Mouse (Mus musculus) testis, adult 2 months (tissue): ENCODE measurements at regions not wholly inside any gene's neighbourhood (a gene's known extent, or its start where the extent isn't known, plus 50 kb on each side); places are given as distances from the start of the nearest gene placed in this dataset.
A peak's percentile ranks its signal among the peaks of the same experiment; 100 is the strongest.

Source experiments
- H3K27ac ChIP-seq: fragments of 200-500 bp; 2 replicates; pipeline ENCODE4 v1.5.1; 2012; ENCODE audit warnings: low read depth, low read length; ENCODE audit not compliant: control insufficient read depth, insufficient read depth
- H3K27me3 ChIP-seq: fragments of 200-500 bp; 2 replicates; pipeline ENCODE4 v1.6.1; 2012; ENCODE audit warnings: mild to moderate bottlenecking, low read length, moderate library complexity; ENCODE audit not compliant: control insufficient read depth, insufficient read depth
- H3K36me3 ChIP-seq: fragments of 200-500 bp; 2 replicates; pipeline ENCODE4 v1.6.1; 2012; ENCODE audit warnings: mild to moderate bottlenecking, low read length; ENCODE audit not compliant: control insufficient read depth, insufficient read depth
- H3K4me1 ChIP-seq: fragments of 200-500 bp; 2 replicates; pipeline ENCODE4 v1.6.1; 2012; ENCODE audit warnings: low read length; ENCODE audit not compliant: control insufficient read depth, insufficient read depth
- H3K4me3 ChIP-seq: fragments of 200-500 bp; 2 replicates; pipeline ENCODE4 v1.5.1; 2012; ENCODE audit warnings: low read depth, mild to moderate bottlenecking, low read length, moderate library complexity, mixed read lengths; ENCODE audit not compliant: control insufficient read depth
- CTCF ChIP-seq: fragments of 200-500 bp; IDR thresholded peaks from 2 replicates; pipeline ENCODE4 v1.5.1; 2012; ENCODE audit warnings: low read depth, mild to moderate bottlenecking, inconsistent platforms, low read length, moderate library complexity; ENCODE audit not compliant: control insufficient read depth, insufficient read depth, insufficient replicate concordance
- POLR2A ChIP-seq: fragments of 200-500 bp; IDR thresholded peaks from 2 replicates; pipeline ENCODE4 v1.6.1; 2012; ENCODE audit warnings: low read depth, mild to moderate bottlenecking, inconsistent platforms, low read length, moderate library complexity; ENCODE audit not compliant: control insufficient read depth

- no peaks in the 10 kb centered on the region for H3K36me3 ChIP-seq
- no peaks in the 10 kb centered on the region for H3K27me3 ChIP-seq
- H3K27ac ChIP-seq = no peak overlapping the region
- H3K4me1 ChIP-seq = no peaks in the 10 kb centered on the region; the same call in 1 of the 2 replicates
- TF ChIP-seq POLR2A = no peak
- TF ChIP-seq CTCF = no peak
- H3K4me3 ChIP-seq = no peak overlapping the region
Observed at GRCm38 (mm10) chr19:21942286-21942685, 164.1 kb downstream of the Cemip2 start.

- no peak overlapping the region for H3K27ac ChIP-seq
- no peaks in the 10 kb centered on the region for H3K27me3 ChIP-seq
- no peak overlapping the region for H3K4me3 ChIP-seq
- H3K4me1 ChIP-seq = no peaks in the 10 kb centered on the region
- no peaks in the 10 kb centered on the region for H3K36me3 ChIP-seq
- TF ChIP-seq CTCF = peak; percentile 26; the same call in 1 of the 2 replicates
- TF ChIP-seq POLR2A = no peak
Observed at GRCm38 (mm10) chr19:21943407-21943806, 165.3 kb downstream of the Cemip2 start.

- TF ChIP-seq CTCF (no peak), POLR2A (no peak)
- no peaks in the 10 kb centered on the region for H3K36me3 ChIP-seq
- no peaks in the 10 kb centered on the region for H3K27me3 ChIP-seq
- no peaks in the 10 kb centered on the region for H3K4me1 ChIP-seq
- H3K27ac ChIP-seq = no peak overlapping the region
- no peak overlapping the region for H3K4me3 ChIP-seq
Observed at GRCm38 (mm10) chr19:21946262-21946922, 168.2 kb downstream of the Cemip2 start.

GRCm38 (mm10) chr19:21948030-21948429 lies 169.9 kb downstream of the Cemip2 start:
- no peak for TF ChIP-seq POLR2A
- no peak for TF ChIP-seq CTCF
- no peak overlapping the region for H3K27ac ChIP-seq
- H3K4me1 ChIP-seq = no peaks in the 10 kb centered on the region

GRCm38 (mm10) chr19:21962635-21963034 lies 176.2 kb upstream of the Trpm3 start:
- Histone ChIP-seq H3K27me3 (no peaks in the 10 kb centered on the region), H3K4me1 (no peaks in the 10 kb centered on the region), H3K36me3 (no peaks in the 10 kb centered on the region), H3K4me3 (no peak overlapping the region), H3K27ac (no peak overlapping the region)
- TF ChIP-seq CTCF = no peak
- TF ChIP-seq POLR2A = no peak

More at GRCm38 (mm10) chr19:21948030-21948429, 169.9 kb downstream of the Cemip2 start:
- Histone ChIP-seq H3K27me3 (no peaks in the 10 kb centered on the region), H3K4me3 (no peak overlapping the region), H3K36me3 (no peaks in the 10 kb centered on the region)

GRCm38 (mm10) chr19:21989857-21990256 lies 149.0 kb upstream of the Trpm3 start:
- no peak overlapping the region for H3K27ac ChIP-seq
- TF ChIP-seq CTCF (no peak), POLR2A (no peak)

GRCm38 (mm10) chr19:21990970-21991369 lies 147.9 kb upstream of the Trpm3 start:
- no peaks in the 10 kb centered on the region for H3K36me3 ChIP-seq
- H3K4me1 ChIP-seq = no peaks in the 10 kb centered on the region; the same call in 1 of the 2 replicates
- H3K4me3 ChIP-seq = no peak overlapping the region
- no peak for TF ChIP-seq POLR2A
- TF ChIP-seq CTCF = no peak
- no peaks in the 10 kb centered on the region for H3K27me3 ChIP-seq
- H3K27ac ChIP-seq = no peak overlapping the region

More at GRCm38 (mm10) chr19:21989857-21990256, 149.0 kb upstream of the Trpm3 start:
- no peaks in the 10 kb centered on the region for H3K36me3 ChIP-seq
- H3K27me3 ChIP-seq = no peaks in the 10 kb centered on the region
- H3K4me1 ChIP-seq = no peaks in the 10 kb centered on the region; the same call in 1 of the 2 replicates
- H3K4me3 ChIP-seq = no peak overlapping the region

GRCm38 (mm10) chr19:21991413-21991812 lies 147.4 kb upstream of the Trpm3 start:
- Histone ChIP-seq H3K4me3 (no peak overlapping the region), H3K4me1 (no peaks in the 10 kb centered on the region; the same call in 1 of the 2 replicates), H3K36me3 (no peaks in the 10 kb centered on the region), H3K27ac (no peak overlapping the region), H3K27me3 (no peaks in the 10 kb centered on the region)
- TF ChIP-seq POLR2A (no peak), CTCF (no peak)
